Mouse (Mus musculus) urinary bladder, adult 2 months (tissue): ENCODE results near the gene Cebpb. TPM values are rescaled to one million over a fixed set of nuclear protein-coding genes. Genes with fewer than 3 reads are reported as not detected.

Source experiments
- DNase-seq: peaks from one replicate; pipeline ENCODE4 v3.0.0; 2022; ENCODE audit warnings: low spot score
- polyA plus RNA-seq: library from polyadenylated mRNA; depleted of rRNA; stranded (reverse); fragments of >200 nt; gene quantifications from 2 replicates; pipeline ENCODE4 v1.2.3, GENCODE M21; 2012; rRNA removed

The Cebpb gene
- polyA plus RNA-seq, 1 experiment, result 69.7 TPM

- DNase-seq, result no peak
Measured at GRCm38 (mm10) chr2:167722538-167722937, 33.8 kb downstream of the Cebpb start.

- no peak for DNase-seq
Measured at GRCm38 (mm10) chr2:167723589-167724206, 35.0 kb downstream of the Cebpb start.

GRCm38 (mm10) chr2:167725879-167726278 lies 37.2 kb downstream of the Cebpb start:
- no peak for DNase-seq

DNA sequence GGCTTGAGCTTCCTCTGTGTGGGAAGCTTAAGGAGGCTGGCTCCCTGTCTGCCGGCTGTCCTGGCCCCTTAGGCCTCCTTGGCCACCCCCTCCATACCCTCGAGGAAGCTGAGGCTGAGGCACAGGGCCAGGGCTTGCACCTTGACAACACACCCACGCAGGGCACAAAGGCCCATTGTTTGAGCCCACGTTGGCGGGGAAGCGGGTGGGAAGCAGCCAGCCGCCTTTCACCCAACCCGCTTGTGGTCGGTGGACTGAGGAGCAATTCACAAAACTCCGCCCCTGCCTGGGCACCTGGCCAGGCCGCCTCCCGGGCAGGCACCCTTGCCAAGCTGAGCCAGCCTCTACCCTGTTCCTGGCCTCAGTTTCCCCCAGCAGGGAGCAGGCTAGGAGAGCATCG lies 38.4 kb downstream of the Cebpb start:
- DNase-seq, result no peak

DNA sequence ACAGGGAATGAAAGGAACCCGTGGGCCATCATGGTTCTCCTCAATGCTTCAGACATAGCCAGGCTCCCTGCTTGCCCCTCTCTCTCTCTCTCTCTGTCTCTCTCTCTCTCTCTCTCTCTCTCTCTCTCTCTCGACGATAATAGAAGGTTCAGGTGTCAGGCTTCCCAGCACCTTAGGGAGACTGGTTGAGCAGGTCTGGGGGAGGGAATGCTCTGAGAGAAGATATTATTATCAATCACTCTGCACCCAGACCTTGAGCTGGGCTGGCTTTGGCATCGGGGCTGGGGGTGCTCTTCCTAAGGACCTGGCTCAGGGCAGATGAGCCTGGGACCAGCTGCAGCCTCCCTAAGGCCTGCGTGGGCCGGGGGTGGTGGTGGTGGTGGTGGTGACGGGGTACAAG lies 41.3 kb downstream of the Cebpb start:
- no peak for DNase-seq

GRCm38 (mm10) chr2:167731149-167731548 lies 42.4 kb downstream of the Cebpb start:
- no peak for DNase-seq

DNA sequence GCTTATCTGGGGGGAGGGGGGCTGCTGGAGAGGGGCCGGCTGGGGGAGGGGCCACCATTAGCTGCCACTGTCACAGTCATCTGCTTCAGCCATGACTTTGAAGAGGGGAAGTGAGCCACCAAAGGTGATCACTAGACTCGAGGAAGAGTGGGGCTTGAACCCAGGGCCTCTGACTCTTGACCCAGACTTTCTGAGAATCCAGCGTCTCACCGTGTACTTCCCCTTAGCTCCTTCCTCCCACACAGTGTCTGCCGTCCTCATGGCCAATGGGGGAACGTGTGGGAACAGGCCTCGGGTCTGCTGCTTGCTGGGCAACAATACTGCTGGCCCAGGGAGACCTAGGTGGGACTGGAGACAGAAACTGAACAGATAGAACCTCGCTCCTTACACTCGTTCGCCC lies 46.1 kb downstream of the Cebpb start:
- DNase-seq, result no peak

- DNase-seq, result no peak
Measured at GRCm38 (mm10) chr2:167739030-167739429, 50.3 kb downstream of the Cebpb start.

Other genes starting within 250 kb of the Cebpb start
- gene Rnf114, start 196.3 kb upstream of the Cebpb start, polyA plus RNA-seq, result 78.6 and 81.3 TPM in 2 replicates
- 15.1 and 15.2 TPM in 2 replicates for gene Spata2, start 196.0 kb upstream of the Cebpb start, polyA plus RNA-seq
- 21.3 and 31.0 TPM in 2 replicates for gene Snai1, start 150.7 kb upstream of the Cebpb start, polyA plus RNA-seq
- 111 and 152 TPM in 2 replicates for gene Ube2v1, start 56.8 kb upstream of the Cebpb start, polyA plus RNA-seq
- not detected in 2 replicates for gene Gm20431, start 27.4 kb upstream of the Cebpb start, polyA plus RNA-seq
- gene Tmem189, start 907 bp downstream of the Cebpb start, polyA plus RNA-seq, result 46.0 and 48.4 TPM in 2 replicates
- gene Ptpn1, start 243.1 kb downstream of the Cebpb start, polyA plus RNA-seq, result 34.5 and 35.1 TPM in 2 replicates